Mouse (Mus musculus): ENCODE data around the gene Frat1. TPM values are rescaled to one million over a fixed set of nuclear protein-coding genes. Genes with fewer than 3 reads are reported as not detected.
"Not testable (repeated sequence)": the region's sequence is repeated elsewhere in the genome, so short reads cannot be mapped to it uniquely, and the experiment has no call there.

Gene Frat1
- polyA plus RNA-seq, 1 experiment from 2014 or later, result 22.7 TPM

- H3K4me1 ChIP-seq; H3K9me3 ChIP-seq (replicated peaks); H3K27ac ChIP-seq (replicated peaks); H3K9ac ChIP-seq (replicated peaks); H3K4me2 ChIP-seq; H3K4me3 ChIP-seq (replicated peaks); ATAC-seq (ENCODE audit: low FRiP score); H3K27me3 ChIP-seq (replicated peaks): not testable (repeated sequence)
- H3K36me3 ChIP-seq, result peaks cover 92% of the 10 kb centered on the region
- 88% methylated on average over 5 of the region's 5 CpGs for WGBS
These were observed 40.2 kb downstream of the Frat1 start for GRCm38 (mm10) chr19:41869946-41870345.

- no peak overlapping the region for H3K4me3 ChIP-seq (replicated peaks)
- no peak overlapping the region for H3K4me2 ChIP-seq
- H3K27ac ChIP-seq (replicated peaks), result no peak overlapping the region
- 98% methylated on average over 2 of the region's 2 CpGs for WGBS
- no peak overlapping the region for H3K9ac ChIP-seq (replicated peaks)
- H3K9me3 ChIP-seq (replicated peaks), result no peaks in the 10 kb centered on the region
- no peaks in the 10 kb centered on the region for H3K27me3 ChIP-seq (replicated peaks)
- no peaks in the 10 kb centered on the region for H3K4me1 ChIP-seq
- peaks cover 91% of the 10 kb centered on the region for H3K36me3 ChIP-seq
- ATAC-seq (ENCODE audit: low FRiP score), result no peak
These were observed 42.5 kb downstream of the Frat1 start for GRCm38 (mm10) chr19:41872285-41872684.

DNA sequence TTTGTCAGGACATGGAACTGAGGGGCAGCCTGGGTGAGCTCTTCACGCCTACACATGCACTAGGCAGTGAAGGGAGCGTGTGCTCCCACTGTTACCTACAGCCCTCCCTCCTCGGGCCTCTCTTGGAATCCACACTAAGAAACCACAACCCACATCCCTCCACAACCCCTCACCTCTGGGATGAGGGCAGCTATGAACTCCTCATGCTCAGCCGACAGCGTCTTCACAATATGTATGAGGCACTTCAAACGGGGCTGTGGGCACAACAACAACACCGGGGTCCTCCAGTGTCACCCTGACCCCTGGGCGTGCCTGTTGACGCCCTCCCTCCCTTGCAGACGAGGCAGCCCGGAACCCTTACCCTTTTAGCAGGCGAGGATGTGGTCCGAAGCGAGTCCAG lies 44.6 kb downstream of the Frat1 start:
- 94% methylated on average over 14 of the region's 14 CpGs for WGBS
- H3K9ac ChIP-seq (replicated peaks), result no peak overlapping the region
- H3K4me3 ChIP-seq (replicated peaks), result no peak overlapping the region
- H3K4me1 ChIP-seq, result no peaks in the 10 kb centered on the region
- no peaks in the 10 kb centered on the region for H3K9me3 ChIP-seq (replicated peaks)
- no peak for ATAC-seq (ENCODE audit: low FRiP score)
- H3K27me3 ChIP-seq (replicated peaks), result no peaks in the 10 kb centered on the region
- no peak overlapping the region for H3K27ac ChIP-seq (replicated peaks)
- no peak overlapping the region for H3K4me2 ChIP-seq
- peaks cover 80% of the 10 kb centered on the region for H3K36me3 ChIP-seq

- ATAC-seq (ENCODE audit: low FRiP score), result no peak
- H3K9ac ChIP-seq (replicated peaks), result no peak overlapping the region
- no peaks in the 10 kb centered on the region for H3K4me1 ChIP-seq
- 97% methylated on average over 4 of the region's 4 CpGs for WGBS
- no peak overlapping the region for H3K27ac ChIP-seq (replicated peaks)
- H3K4me3 ChIP-seq (replicated peaks), result no peak overlapping the region
- H3K27me3 ChIP-seq (replicated peaks), result no peaks in the 10 kb centered on the region
- H3K36me3 ChIP-seq, result peaks cover 79% of the 10 kb centered on the region
- H3K9me3 ChIP-seq (replicated peaks), result no peaks in the 10 kb centered on the region
- no peak overlapping the region for H3K4me2 ChIP-seq
These were observed 52.1 kb downstream of the Frat1 start for GRCm38 (mm10) chr19:41881842-41882241.

Other genes starting within 250 kb of the Frat1 start
- gene Gm340, start 247.6 kb upstream of the Frat1 start, polyA plus RNA-seq (2015; fragmentation: Nextera tagmentation; extraction: Ambion mirVana), result 1.8 TPM in 2 replicates
- gene Slit1, start 86.3 kb upstream of the Frat1 start, polyA plus RNA-seq (2015; fragmentation: Nextera tagmentation; extraction: Ambion mirVana), result 32.8 and 36.8 TPM in 2 replicates
- gene Arhgap19, start 27.9 kb upstream of the Frat1 start, polyA plus RNA-seq (2015; fragmentation: Nextera tagmentation; extraction: Ambion mirVana), result 4.8 and 8.7 TPM in 2 replicates
- 7.0 and 7.1 TPM in 2 replicates for gene Frat2, start 18.2 kb downstream of the Frat1 start, polyA plus RNA-seq (2015; fragmentation: Nextera tagmentation; extraction: Ambion mirVana)
- gene Rrp12, start 66.2 kb downstream of the Frat1 start, polyA plus RNA-seq (2015; fragmentation: Nextera tagmentation; extraction: Ambion mirVana), result 17.9 and 18.5 TPM in 2 replicates
- 540 and 577 TPM in 2 replicates for gene Pgam1, start 82.0 kb downstream of the Frat1 start, polyA plus RNA-seq (2015; fragmentation: Nextera tagmentation; extraction: Ambion mirVana)
- 59.7 and 61.4 TPM in 2 replicates for gene Exosc1, start 103.5 kb downstream of the Frat1 start, polyA plus RNA-seq (2015; fragmentation: Nextera tagmentation; extraction: Ambion mirVana)
- 89.3 and 90.6 TPM in 2 replicates for gene Zdhhc16, start 103.5 kb downstream of the Frat1 start, polyA plus RNA-seq (2015; fragmentation: Nextera tagmentation; extraction: Ambion mirVana)
- gene Mms19, start 151.2 kb downstream of the Frat1 start, polyA plus RNA-seq (2015; fragmentation: Nextera tagmentation; extraction: Ambion mirVana), result 31.0 and 35.8 TPM in 2 replicates
- 13.9 and 14.5 TPM in 2 replicates for gene Ubtd1, start 151.8 kb downstream of the Frat1 start, polyA plus RNA-seq (2015; fragmentation: Nextera tagmentation; extraction: Ambion mirVana)
- gene Ankrd2, start 206.0 kb downstream of the Frat1 start, polyA plus RNA-seq (2015; fragmentation: Nextera tagmentation; extraction: Ambion mirVana), result 1.1 and 1.3 TPM in 2 replicates
- gene Hoga1, start 215.6 kb downstream of the Frat1 start, polyA plus RNA-seq (2015; fragmentation: Nextera tagmentation; extraction: Ambion mirVana), result 1.7 and 1.8 TPM in 2 replicates
- gene 4933411K16Rik, start 222.3 kb downstream of the Frat1 start, polyA plus RNA-seq (2015; fragmentation: Nextera tagmentation; extraction: Ambion mirVana), result not detected in 2 replicates

Measured in neural tube, embryonic 15.5 days (tissue).